Mouse (Mus musculus): ENCODE data around the gene Olfr658. TPM values are rescaled to one million over a fixed set of nuclear protein-coding genes. Genes with fewer than 3 reads are reported as not detected.
A peak's percentile ranks its signal among the peaks of the same experiment; 100 is the strongest.

Gene Olfr658
- total RNA-seq (2021) = not detected
- long read RNA-seq = 0 reads

GRCm38 (mm10) chr7:104646841-104647482 is at the start of gene Olfr658:
Olfr658 (minus strand) TSS chr7:104647305.
- DNase-seq (ENCODE audit: low spot score in 2 of 2) = peak; percentile 2 to 3

DNA sequence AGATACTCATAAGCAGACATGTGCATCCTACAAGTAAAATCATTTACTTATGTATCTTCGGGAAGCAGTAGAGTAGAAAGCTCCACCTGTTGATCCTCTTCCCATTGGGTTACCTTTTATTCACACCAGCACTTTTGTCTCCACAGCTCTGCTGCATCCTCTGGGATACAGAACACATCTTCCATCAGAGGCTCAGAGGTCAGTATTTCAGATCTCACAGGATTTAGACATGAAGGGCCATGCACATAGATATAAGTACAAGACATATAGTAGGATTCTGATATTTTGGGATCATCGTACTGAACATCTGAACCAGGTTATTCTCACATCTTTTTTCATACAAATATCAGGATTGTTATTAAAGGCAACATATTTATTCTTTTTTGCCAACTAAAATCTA is 39.1 kb upstream of the Olfr658 start, which contains the start of gene Olfr661:
Gene Olfr661, plus strand, starts transcription at position 301 of the 400 bp plus-strand sequence.
- no peak for DNase-seq (ENCODE audit: low spot score in 2 of 2)

GRCm38 (mm10) chr7:104666453-104666852 is 19.3 kb upstream of the Olfr658 start, which contains the start of gene Olfr659:
Olfr659 (plus strand) TSS chr7:104666753.
- no peak for DNase-seq (ENCODE audit: low spot score in 2 of 2)

GRCm38 (mm10) chr7:104624494-104624893 is 22.6 kb downstream of the Olfr658 start, which contains the start of gene Olfr657:
Olfr657 (plus strand) TSS chr7:104624794.
- DNase-seq (ENCODE audit: low spot score in 2 of 2) = no peak

- DNase-seq (ENCODE audit: low spot score in 2 of 2) = no peak
Measured at GRCm38 (mm10) chr7:104613655-104614054, 33.5 kb downstream of the Olfr658 start, which contains the start of gene Olfr656. Olfr656 (plus strand) TSS chr7:104613955.

DNA sequence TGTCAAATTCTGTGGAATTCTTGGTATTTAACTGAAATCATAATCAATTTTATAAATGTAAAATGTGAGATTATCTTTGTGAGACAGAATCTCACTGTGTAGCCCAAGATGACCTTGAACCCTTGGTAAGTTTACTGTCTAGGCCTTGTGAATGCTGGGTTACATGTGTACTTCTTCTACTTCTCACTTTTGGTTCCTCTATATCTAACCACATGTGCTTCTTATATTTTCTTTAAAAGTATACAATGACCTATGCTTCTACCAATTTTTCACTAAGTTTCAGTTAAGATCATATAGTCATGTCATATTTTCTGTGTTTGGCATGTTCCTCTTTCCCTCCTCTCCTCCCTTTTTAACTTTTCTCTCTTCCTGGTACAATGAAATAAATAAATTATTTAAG is 42.4 kb downstream of the Olfr658 start:
- DNase-seq (ENCODE audit: low spot score in 2 of 2) = no peak

- DNase-seq (ENCODE audit: low spot score in 2 of 2) = no peak
Measured at GRCm38 (mm10) chr7:104603173-104603572, 43.9 kb downstream of the Olfr658 start.

- no peak for DNase-seq (ENCODE audit: low spot score in 2 of 2)
Measured at GRCm38 (mm10) chr7:104601679-104602078, 45.4 kb downstream of the Olfr658 start, which contains the start of gene Olfr655. Olfr655 (minus strand) TSS chr7:104601779.

Other genes with a start within 250 kb of the Olfr658 start
- not detected for gene Trim30c, start 246.5 kb downstream of the Olfr658 start, total RNA-seq (2021)
- gene Trim30a, start 182.1 kb downstream of the Olfr658 start, total RNA-seq (2021) = under 1 TPM; 0.84 to 0.92 TPM
- under 1 TPM; 0.81 to 0.97 TPM for gene Trim30d, start 139.5 kb downstream of the Olfr658 start, total RNA-seq (2021)
- not detected for gene Olfr651, start 97.2 kb downstream of the Olfr658 start, total RNA-seq (2021)
- gene Olfr652, start 86.4 kb downstream of the Olfr658 start, total RNA-seq (2021) = not detected
- not detected for gene Olfr653, start 70.0 kb downstream of the Olfr658 start, total RNA-seq (2021)
- gene Olfr654, start 60.3 kb downstream of the Olfr658 start, total RNA-seq (2021) = not detected
- gene Olfr655, start 45.5 kb downstream of the Olfr658 start, total RNA-seq (2021) = not detected
- gene Olfr656, start 33.4 kb downstream of the Olfr658 start, total RNA-seq (2021) = not detected
- not detected for gene Olfr657, start 22.5 kb downstream of the Olfr658 start, total RNA-seq (2021)
- gene Olfr659, start 19.4 kb upstream of the Olfr658 start, total RNA-seq (2021) = not detected
- gene Olfr661, start 39.2 kb upstream of the Olfr658 start, total RNA-seq (2021) = not detected
- gene Usp17le, start 130.2 kb upstream of the Olfr658 start, total RNA-seq (2021) = not detected
- not detected for gene Usp17lb, start 195.3 kb upstream of the Olfr658 start, total RNA-seq (2021)
- not detected for gene Usp17la, start 209.7 kb upstream of the Olfr658 start, total RNA-seq (2021)
- gene Olfr665, start 230.7 kb upstream of the Olfr658 start, total RNA-seq (2021) = not detected
- not detected for gene Olfr666, start 248.6 kb upstream of the Olfr658 start, total RNA-seq (2021)

Measured in layer of hippocampus, adult 18-20 months (tissue).